Mouse (Mus musculus) erythroblast, embryonic 14.5 days (primary cell): Measurements from ENCODE around the gene Sun1.

Experiments used
- GATA1 ChIP-seq: IDR thresholded peaks from 2 replicates; pipeline ENCODE4 v1.6.1; 2012; ENCODE audit warnings: low read length, inconsistent platforms, mixed read lengths
- TAL1 ChIP-seq: IDR thresholded peaks from 3 replicates; pipeline ENCODE4 v1.6.1; 2012; ENCODE audit warnings: low read length, inconsistent platforms, mixed read lengths

- TF ChIP-seq GATA1 (no peak), TAL1 (no peak)
Measured at GRCm38 (mm10) chr5:139208183-139208582, 7.7 kb downstream of the Sun1 start.
